Mouse (Mus musculus): Measurements from ENCODE around the gene Rb1.
A peak's percentile ranks its signal among the peaks of the same experiment; 100 is the strongest.

The Rb1 gene

GRCm38 (mm10) chr14:73201447-73201846 is 124.2 kb downstream of the Rb1 start:
- no peak for DNase-seq

GRCm38 (mm10) chr14:73199058-73199457 is 126.6 kb downstream of the Rb1 start:
- no peak for DNase-seq

- DNase-seq, result no peak
Observed at GRCm38 (mm10) chr14:73186875-73187274, 138.7 kb downstream of the Rb1 start.

- DNase-seq, result no peak
Observed at GRCm38 (mm10) chr14:73181144-73181543, 144.5 kb downstream of the Rb1 start.

- DNase-seq, result no peak
Observed at GRCm38 (mm10) chr14:73180671-73181070, 145.0 kb downstream of the Rb1 start.

GRCm38 (mm10) chr14:73179221-73179681 is 146.4 kb downstream of the Rb1 start:
- DNase-seq, result peak; percentile 42

- no peak for DNase-seq
Observed at GRCm38 (mm10) chr14:73177961-73178360, 147.7 kb downstream of the Rb1 start.

- DNase-seq, result no peak
Observed at GRCm38 (mm10) chr14:73176266-73176665, 149.4 kb downstream of the Rb1 start.

- no peak for DNase-seq
Observed at GRCm38 (mm10) chr14:73175814-73176213, 149.8 kb downstream of the Rb1 start.

GRCm38 (mm10) chr14:73175031-73175430 is 150.6 kb downstream of the Rb1 start:
- no peak for DNase-seq

GRCm38 (mm10) chr14:73174091-73174995 is 151.3 kb downstream of the Rb1 start:
- no peak for DNase-seq

GRCm38 (mm10) chr14:73173662-73174061 is 152.0 kb downstream of the Rb1 start:
- no peak for DNase-seq

GRCm38 (mm10) chr14:73172196-73173011 is 153.2 kb downstream of the Rb1 start:
- no peak for DNase-seq

GRCm38 (mm10) chr14:73169926-73170844 is 155.4 kb downstream of the Rb1 start:
- no peak for DNase-seq

GRCm38 (mm10) chr14:73168605-73169004 is 157.0 kb downstream of the Rb1 start:
- DNase-seq, result no peak

- peak; percentile 45 for DNase-seq
Observed at GRCm38 (mm10) chr14:73165136-73165535, 160.5 kb downstream of the Rb1 start.

GRCm38 (mm10) chr14:73163363-73163998 is 162.1 kb downstream of the Rb1 start:
- no peak for DNase-seq

GRCm38 (mm10) chr14:73162192-73162800 is 163.3 kb downstream of the Rb1 start:
- no peak for DNase-seq

- DNase-seq, result no peak
Observed at GRCm38 (mm10) chr14:73161303-73161702, 164.3 kb downstream of the Rb1 start.

- DNase-seq, result no peak
Observed at GRCm38 (mm10) chr14:73148125-73148524, 177.5 kb downstream of the Rb1 start.

GRCm38 (mm10) chr14:73146721-73147120 is 178.9 kb downstream of the Rb1 start:
- DNase-seq, result no peak

GRCm38 (mm10) chr14:73145531-73145930 is 180.1 kb downstream of the Rb1 start:
- DNase-seq, result no peak

All from kidney, adult 18-20 months (tissue).